Mouse (Mus musculus) retina, adult 2 months (tissue): ENCODE data around the gene Ciao1.
A peak's percentile ranks its signal among the peaks of the same experiment; 100 is the strongest.
"Not testable (repeated sequence)": the region's sequence is repeated elsewhere in the genome, so short reads cannot be mapped to it uniquely, and the experiment has no call there.

ENCODE experiments used
- DNase-seq: peaks from one replicate; pipeline ENCODE4 v3.0.0-alpha.2; 2012; ENCODE audit warnings: low read depth, low spot score

Gene Ciao1

GRCm38 (mm10) chr2:127250291-127251008, 2.8 kb upstream of the Ciao1 start:
- no peak for DNase-seq

GRCm38 (mm10) chr2:127248334-127249004, 853 bp upstream of the Ciao1 start:
- DNase-seq = no peak

GRCm38 (mm10) chr2:127240065-127240464, 7.6 kb downstream of the Ciao1 start:
- DNase-seq = no peak

GRCm38 (mm10) chr2:127237897-127238610, 9.6 kb downstream of the Ciao1 start:
- no peak for DNase-seq

- no peak for DNase-seq
These were observed 22.4 kb downstream of the Ciao1 start for GRCm38 (mm10) chr2:127225261-127225660.

- DNase-seq = no peak
These were observed 29.9 kb downstream of the Ciao1 start for GRCm38 (mm10) chr2:127217746-127218145.

- no peak for DNase-seq
These were observed 36.9 kb downstream of the Ciao1 start for GRCm38 (mm10) chr2:127210701-127211100.

- DNase-seq = no peak
These were observed 39.2 kb downstream of the Ciao1 start for GRCm38 (mm10) chr2:127208452-127208769.

- DNase-seq = peak; percentile 95
These were observed 39.8 kb downstream of the Ciao1 start, which contains the start of the genes 1810024B03Rik and Snrnp200 for GRCm38 (mm10) chr2:127207547-127208451. 1810024B03Rik (minus strand) TSS chr2:127208280. Snrnp200 (plus strand) TSS chr2:127208386.

- no peak for DNase-seq
These were observed 40.7 kb downstream of the Ciao1 start for GRCm38 (mm10) chr2:127206916-127207315.

- DNase-seq = not testable (repeated sequence)
These were observed 41.7 kb downstream of the Ciao1 start for GRCm38 (mm10) chr2:127205936-127206335.

GRCm38 (mm10) chr2:127204932-127205331, 42.7 kb downstream of the Ciao1 start:
- DNase-seq = peak; percentile 38
